Mouse (Mus musculus) cortical plate, adult 2 months (tissue): ENCODE data around the gene Ephx4.

Experiments
- CTCF ChIP-seq: fragments of 200-500 bp; IDR thresholded peaks from 2 replicates; pipeline ENCODE4 v1.5.1; 2011; ENCODE audit warnings: mild to moderate bottlenecking, control low read depth, low read length; ENCODE audit not compliant: insufficient read depth; ENCODE audit errors: extremely low read depth
- POLR2A ChIP-seq: fragments of 200-500 bp; IDR thresholded peaks from 2 replicates; pipeline ENCODE4 v1.6.1; 2011; ENCODE audit warnings: mild to moderate bottlenecking, low read length, control low read depth; ENCODE audit not compliant: insufficient read depth; ENCODE audit errors: extremely low read depth

DNA sequence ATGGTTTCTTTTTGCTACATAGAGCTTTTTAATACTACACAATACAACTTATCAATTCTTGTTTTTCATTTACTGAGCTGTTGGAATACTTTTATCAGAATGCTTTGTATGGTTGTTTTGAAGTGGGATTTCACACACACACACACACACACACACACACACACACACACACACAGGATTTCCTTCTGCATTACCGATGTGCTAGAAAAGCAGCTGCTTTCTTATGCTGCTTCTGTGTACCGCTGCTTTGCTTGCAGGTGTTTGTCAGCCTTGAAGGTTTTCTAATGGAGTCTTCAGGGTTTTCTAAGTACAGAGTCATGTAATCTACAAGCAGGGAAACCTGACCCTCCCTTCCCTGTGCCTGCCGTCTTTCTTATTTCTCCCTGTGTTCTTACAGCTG lies 48.6 kb upstream of the Ephx4 start:
- TF ChIP-seq POLR2A (no peak), CTCF (no peak)
